Comparison of ENCODE assay signal across 9 mouse cellular contexts in the genomic region with DNA sequence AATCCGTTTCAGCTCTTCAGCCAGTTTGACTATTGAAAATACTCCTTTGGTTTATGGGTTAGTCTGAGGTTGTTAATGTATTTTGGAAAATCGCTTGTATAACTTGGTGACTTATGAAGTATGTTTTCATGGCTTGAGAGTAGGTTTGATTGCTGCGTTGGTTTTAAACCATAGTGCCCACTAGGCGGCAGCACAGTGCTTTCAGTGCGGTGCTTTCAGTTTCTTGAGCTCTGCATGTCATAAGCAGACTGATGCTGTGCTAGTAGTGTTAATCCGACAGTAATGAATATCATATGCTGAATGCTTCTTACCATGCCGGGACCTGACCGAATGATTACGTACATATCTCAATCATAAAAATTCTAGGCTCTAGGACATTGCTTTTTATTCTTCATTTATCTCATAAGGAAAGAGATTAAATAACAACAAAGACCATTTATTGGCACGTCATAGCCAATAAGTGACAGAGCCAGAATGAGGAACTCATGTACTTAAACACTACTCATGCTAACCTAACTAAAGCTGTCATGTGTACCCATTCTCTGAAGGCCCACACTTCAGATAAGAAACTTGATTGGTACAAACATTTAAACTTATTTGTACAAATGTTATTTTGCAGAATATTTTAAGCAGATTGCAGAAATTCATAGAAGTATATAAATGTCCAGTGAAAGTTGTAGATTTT. TPM values are rescaled to one million over a fixed set of nuclear protein-coding genes. Genes with fewer than 3 reads are reported as not detected.
A peak's percentile ranks its signal among the peaks of the same experiment; 100 is the strongest.
DNase-seq lines count a peak whose midpoint lies in the region; ATAC-seq and TF ChIP-seq lines count a peak whose summit lies in the region.
"Had no signal": no experiment of that assay in that cellular context is flagged by ENCODE, and none has a peak within 500 bp of the region (broad histone marks: within the 10 kb centered on the region; RNA-seq: fewer than 3 reads in every experiment).

No protein-coding gene starts in this region.

- H3K4me2 ChIP-seq in kidney, postnatal 0 days (ENCODE audit: low read length): no peak overlapping the region
- no peak overlapping the region for H3K4me2 ChIP-seq in liver, embryonic 14.5 days (ENCODE audit: low read depth)
- H3K4me2 ChIP-seq: heart, embryonic 13.5 days had no signal

- peak; percentile 88 for TF ChIP-seq CTCF in cortical plate, adult 2 months (IDR thresholded peaks at IDR 0.05; ENCODE audit: extremely low read depth, insufficient read depth, low read length)
- peak; percentile 95 for TF ChIP-seq CTCF in kidney, postnatal 0 days (IDR thresholded peaks at IDR 0.05; ENCODE audit: low read depth)
- peak; percentile 77 for TF ChIP-seq CTCF in liver, embryonic 14.5 days (IDR thresholded peaks at IDR 0.05; ENCODE audit: low read depth)

- no peaks in the 10 kb centered on the region for H3K27me3 ChIP-seq in kidney, postnatal 0 days (ENCODE audit: insufficient read depth, low read length)
- H3K27me3 ChIP-seq in liver, embryonic 14.5 days (ENCODE audit: control insufficient read depth, insufficient read depth, low read length): no peaks in the 10 kb centered on the region
- H3K27me3 ChIP-seq: heart, embryonic 13.5 days had no signal

- H3K4me1 ChIP-seq in cortical plate, adult 2 months (ENCODE audit: control insufficient read depth, insufficient read depth, low read length): no peaks in the 10 kb centered on the region
- no peaks in the 10 kb centered on the region for H3K4me1 ChIP-seq in kidney, postnatal 0 days (replicated peaks; ENCODE audit: insufficient read depth, low read length)
- no peaks in the 10 kb centered on the region for H3K4me1 ChIP-seq in liver, embryonic 14.5 days (replicated peaks; ENCODE audit: control insufficient read depth in 2 of 2, insufficient read depth in 2 of 2, low read length in 1 of 2)
- H3K4me1 ChIP-seq: heart, embryonic 13.5 days had no signal

- no peaks in the 10 kb centered on the region for H3K9me3 ChIP-seq in kidney, postnatal 0 days (replicated peaks; ENCODE audit: low read length)
- no peaks in the 10 kb centered on the region for H3K9me3 ChIP-seq in liver, embryonic 14.5 days (ENCODE audit: control insufficient read depth, low read length)
- H3K9me3 ChIP-seq: heart, embryonic 13.5 days had no signal

- peak; percentile 81 to 82 for DNase-seq in B cell, adult 2 months
- peak; percentile 71 to 92 for DNase-seq in adrenal gland, adult (ENCODE audit: inconsistent age in 2 of 2, low spot score in 1 of 2)
- peak; percentile 58 for DNase-seq in gastrocnemius, postnatal 14 days
- DNase-seq in kidney, postnatal 0 days (ENCODE audit: low spot score): peak; percentile 92
- peak; percentile 28 to 31 (median 30) for DNase-seq in liver, embryonic 14.5 days (ENCODE audit: low read depth in 3 of 3, low spot score in 3 of 3)
- DNase-seq in thymus, adult 18-20 months: peak; percentile 23 to 30

- intact Hi-C loops in gastrocnemius, postnatal 14 days (cut with DNase I; ENCODE audit: low total_unique reads): loop anchor here (5.0 kb wide), 1 partner anchor 339 kb away; no protein-coding TSS in a partner anchor

- no peak for TF ChIP-seq POLR2A in cortical plate, adult 2 months (IDR thresholded peaks at IDR 0.05; ENCODE audit: extremely low read depth, insufficient read depth, low read length)

- H3K36me3 ChIP-seq in kidney, postnatal 0 days (ENCODE audit: insufficient read depth, low read length): no peaks in the 10 kb centered on the region
- H3K36me3 ChIP-seq in liver, embryonic 14.5 days (replicated peaks; ENCODE audit: control insufficient read depth, insufficient read depth, low read depth): no peaks in the 10 kb centered on the region
- H3K36me3 ChIP-seq: heart, embryonic 13.5 days had no signal

- H3K9ac ChIP-seq in kidney, postnatal 0 days (ENCODE audit: low read depth, low read length): no peak overlapping the region
- no peak overlapping the region for H3K9ac ChIP-seq in liver, embryonic 14.5 days (replicated peaks)
- H3K9ac ChIP-seq: heart, embryonic 13.5 days had no signal

- no peak overlapping the region for H3K4me3 ChIP-seq in cortical plate, adult 2 months (ENCODE audit: insufficient read depth, low read length)
- H3K4me3 ChIP-seq in kidney, postnatal 0 days (replicated peaks; ENCODE audit: low read depth, low read length): no peak overlapping the region
- no peak overlapping the region for H3K4me3 ChIP-seq in liver, embryonic 14.5 days (ENCODE audit: insufficient read depth in 1 of 2, low read depth in 2 of 2, low read length in 2 of 2)
- H3K4me3 ChIP-seq: heart, embryonic 13.5 days had no signal

- peak; percentile 33; the same call in 1 of the 2 replicates for ATAC-seq in kidney, postnatal 0 days (replicated peaks; ENCODE audit: low FRiP score, low read depth)
- ATAC-seq in liver, embryonic 14.5 days (ENCODE audit: insufficient read depth): no peak
- peak; percentile 72; the same call in 1 of the 2 replicates for ATAC-seq in neutrophil, adult 5-6 weeks (ENCODE audit: extremely low read depth, insufficient number of reproducible peaks, low FRiP score, poor library complexity, severe bottlenecking)

- no peak for TF ChIP-seq EP300 in liver, embryonic 14.5 days (IDR thresholded peaks at IDR 0.05; ENCODE audit: low read depth)

- WGBS in kidney, postnatal 0 days: 21% methylated on average over 10 of the region's 10 CpGs
- WGBS in liver, embryonic 14.5 days (ENCODE audit: insufficient replicate concordance): 15% methylated on average over 10 of the region's 10 CpGs

- H3K27ac ChIP-seq in cortical plate, adult 2 months (ENCODE audit: insufficient read depth, low read length): no peak overlapping the region
- no peak overlapping the region for H3K27ac ChIP-seq in kidney, postnatal 0 days
- H3K27ac ChIP-seq in liver, embryonic 14.5 days: no peak overlapping the region
- H3K27ac ChIP-seq: heart, embryonic 13.5 days had no signal

RNA-seq across cellular contexts. Expression of a gene that starts 20.4 kb away (rescaled TPM):
- polyA plus RNA-seq in cortical plate, adult 2 months (2012; rRNA removed): 4.4 and 5.1 TPM in 2 replicates
- 1 to 10 TPM; 4.0 to 4.4 TPM for total RNA-seq in gastrocnemius, postnatal 14 days (2021)
- 9.1 and 12.6 TPM in 2 replicates for polyA plus RNA-seq in kidney, postnatal 0 days (2015; fragmentation: Nextera tagmentation; extraction: Ambion mirVana)
- 2.1 TPM in 1 of 2 replicates, not detected in the other for polyA plus RNA-seq in liver, embryonic 14.5 days (2012; rRNA removed)
- 2.5 and 3.5 TPM in 2 replicates for polyA plus RNA-seq in liver, embryonic 14.5 days (2014; fragmentation: Nextera tagmentation; extraction: Ambion mirVana)
- total RNA-seq in neutrophil, adult 5-6 weeks (2017): 4.8 TPM in 1 of 2 replicates, not detected in the other

RNA-seq across cellular contexts. Expression of a gene that starts 38.3 kb away (rescaled TPM):
- 0.17 and 0.23 TPM in 2 replicates for polyA plus RNA-seq in cortical plate, adult 2 months (2012; rRNA removed)
- 1 to 10 TPM in 1 of 2 experiments, under 1 TPM in 1; 0.51 to 1.3 TPM for total RNA-seq in gastrocnemius, postnatal 14 days (2021)
- 1.5 and 1.7 TPM in 2 replicates for polyA plus RNA-seq in kidney, postnatal 0 days (2015; fragmentation: Nextera tagmentation; extraction: Ambion mirVana)
- polyA plus RNA-seq in liver, embryonic 14.5 days (2012; rRNA removed): 0.08 and 0.09 TPM in 2 replicates
- polyA plus RNA-seq in liver, embryonic 14.5 days (2014; fragmentation: Nextera tagmentation; extraction: Ambion mirVana): 0.15 TPM in 1 of 2 replicates, not detected in the other
- total RNA-seq in neutrophil, adult 5-6 weeks (2017): 1.7 and 3.0 TPM in 2 replicates

Comparison
In these comparisons a context has a peak if more than half of its experiments do, and no peak if none do; other contexts are left out.
1. DNase-seq: peak in every context shown above with its lines; median percentile 92 in kidney, postnatal 0 days; 82 in B cell, adult 2 months; 82 in adrenal gland, adult; 58 in gastrocnemius, postnatal 14 days; 30 in liver, embryonic 14.5 days; 26 in thymus, adult 18-20 months.